ENCODE assay signal across 12 mouse cellular contexts in genomic region chr2:29647808-29648207, GRCm38 (mm10). TPM values are rescaled to one million over a fixed set of nuclear protein-coding genes. Genes with fewer than 3 reads are reported as not detected.
A peak's percentile ranks its signal among the peaks of the same experiment; 100 is the strongest.
DNase-seq lines count a peak whose midpoint lies in the region; ATAC-seq lines count a peak whose summit lies in the region.
"Had no signal": no experiment of that assay in that cellular context is flagged by ENCODE, and none has a peak within 500 bp of the region (broad histone marks: within the 10 kb centered on the region; RNA-seq: fewer than 3 reads in every experiment).

No protein-coding gene starts in this region.

- ATAC-seq in frontal cortex, adult (ENCODE audit: low TSS enrichment): peak; percentile 84

- peak; percentile 58 for DNase-seq in left cerebral cortex, adult 11 months (ENCODE audit: low spot score)
- DNase-seq in left cerebral cortex, postnatal 4 days: no peak
- peak; percentile 64 to 71 for DNase-seq in layer of hippocampus, postnatal 14 days (ENCODE audit: low spot score in 2 of 2)
- DNase-seq in right cerebral cortex, postnatal 4 days: peak; percentile 19
- DNase-seq in kidney, adult 8-10 months: no peak
- no peak for DNase-seq in lung, adult 18-20 months
- DNase-seq: embryo, embryonic 11 days; heart, postnatal 14 days; kidney, adult 2 months; liver; thymus, adult 18-20 months had no signal

- intact Hi-C loops in left cerebral cortex, postnatal 4 days (cut with DNase I): no loop called here

RNA-seq across cellular contexts. Expression of gene Rapgef1, which starts 28.3 kb away (rescaled TPM):
- 100 to 1,000 TPM; 149 to 155 TPM for total RNA-seq in left cerebral cortex, postnatal 4 days (2021)
- 100 to 1,000 TPM; 118 to 128 TPM for total RNA-seq in layer of hippocampus, postnatal 14 days (2021)

Comparison
In these comparisons a context has a peak if more than half of its experiments do, and no peak if none do; other contexts are left out.
1. DNase-seq: peak in left cerebral cortex, adult 11 months (single experiment), layer of hippocampus, postnatal 14 days (2 of 2) and right cerebral cortex, postnatal 4 days (single experiment); none in left cerebral cortex, postnatal 4 days (single experiment), kidney, adult 8-10 months (0 of 2) and lung, adult 18-20 months (0 of 2).